Mouse (Mus musculus) kidney, postnatal 0 days (tissue): ENCODE data around the gene Olfr430. TPM values are rescaled to one million over a fixed set of nuclear protein-coding genes. Genes with fewer than 3 reads are reported as not detected.

Source experiments
- ATAC-seq: fragments of 200-750 bp; cut with Nextera tagmentation; replicated peaks from 2 replicates; pipeline ENCODE4 v1.8.0; 2017; ENCODE audit warnings: low read depth, moderate number of reproducible peaks, moderate TSS enrichment, moderate library complexity; ENCODE audit not compliant: low FRiP score
- DNase-seq: peaks from one replicate; pipeline ENCODE4 v3.0.0-alpha.2; 2016; ENCODE audit warnings: low spot score
- H3K27ac ChIP-seq: fragments of 300-500 bp; sonication (generic); 2 replicates; pipeline ENCODE4 v1.5.1; 2014; ENCODE audit warnings: mild to moderate bottlenecking
- H3K27me3 ChIP-seq: fragments of 300-500 bp; sonication (generic); 2 replicates; pipeline ENCODE4 v1.6.1; 2014; ENCODE audit warnings: low read length, mixed read lengths; ENCODE audit not compliant: insufficient read depth
- H3K36me3 ChIP-seq: fragments of 300-500 bp; sonication (generic); 2 replicates; pipeline ENCODE4 v1.6.1; 2014; ENCODE audit warnings: low read length, mixed read lengths; ENCODE audit not compliant: insufficient read depth
- H3K4me1 ChIP-seq: fragments of 300-500 bp; sonication (generic); replicated peaks from 2 replicates; pipeline ENCODE4 v1.6.1; 2014; ENCODE audit warnings: antibody characterized with exemption, low read length, mixed read lengths; ENCODE audit not compliant: insufficient read depth
- H3K4me2 ChIP-seq: fragments of 300-500 bp; sonication (generic); 2 replicates; pipeline ENCODE4 v1.6.1; 2014; ENCODE audit warnings: mild to moderate bottlenecking, low read length, moderate library complexity, mixed read lengths
- H3K4me3 ChIP-seq: fragments of 300-500 bp; sonication (generic); replicated peaks from 2 replicates; pipeline ENCODE4 v1.5.1; 2014; ENCODE audit warnings: low read depth, low read length
- H3K9ac ChIP-seq: fragments of 300-500 bp; sonication (generic); 2 replicates; pipeline ENCODE4 v1.6.1; 2014; ENCODE audit warnings: low read depth, low read length
- H3K9me3 ChIP-seq: fragments of 300-500 bp; sonication (generic); replicated peaks from 2 replicates; pipeline ENCODE4 v1.6.1; 2016; ENCODE audit warnings: low read length, inconsistent platforms, mixed read lengths
- CTCF ChIP-seq: IDR thresholded peaks from 2 replicates; pipeline ENCODE4 v1.5.1; 2016; ENCODE audit warnings: antibody characterized with exemption, low read depth, mild to moderate bottlenecking, moderate library complexity
- WGBS: fragments of 180-500 bp; shearing (Covaris S2); extraction: QIAGEN DNeasy Blood & Tissue Kit; methylation state at CpG from one replicate; pipeline ENCODE4 v1.1.7; 2014; 5-methylcytosine and 5-hydroxymethylcytosine counted together
- polyA plus RNA-seq: library from polyadenylated mRNA; unstranded; fragments of >200 nt; fragmentation: Nextera tagmentation; extraction: Ambion mirVana; gene quantifications from 2 replicates; pipeline ENCODE4 v1.2.1, GENCODE M21; 2015

The Olfr430 gene
- polyA plus RNA-seq, 1 experiment from 2014 or later = not detected

- DNase-seq = no peak
Observed at GRCm38 (mm10) chr1:174052981-174053380, 13.4 kb upstream of the Olfr430 start.

GRCm38 (mm10) chr1:174055248-174055647 is 11.2 kb upstream of the Olfr430 start:
- no peak for ATAC-seq
- no peak for TF ChIP-seq CTCF
- 83% methylated on average over 2 of the region's 2 CpGs for WGBS

More at GRCm38 (mm10) chr1:174052981-174053380, 13.4 kb upstream of the Olfr430 start:
- no peak overlapping the region for H3K4me3 ChIP-seq
- H3K36me3 ChIP-seq = no peaks in the 10 kb centered on the region
- no peaks in the 10 kb centered on the region for H3K27me3 ChIP-seq
- H3K27ac ChIP-seq = no peak overlapping the region
- 65% methylated on average over 3 of the region's 3 CpGs for WGBS
- no peak overlapping the region for H3K4me2 ChIP-seq
- H3K4me1 ChIP-seq = no peaks in the 10 kb centered on the region
- TF ChIP-seq CTCF = no peak
- H3K9me3 ChIP-seq = no peaks in the 10 kb centered on the region
- H3K9ac ChIP-seq = no peak overlapping the region
- ATAC-seq = no peak

GRCm38 (mm10) chr1:174084031-174084430 is 17.6 kb downstream of the Olfr430 start, which contains the start of gene Olfr429:
Gene Olfr429, plus strand, starts transcription at chr1:174084331.
- no peak within 1 kb of the TSS for H3K27ac ChIP-seq
- WGBS = 75% methylated on average over 2 of the region's 2 CpGs
- ATAC-seq = no peak
- no peak within 1 kb of the TSS for H3K4me3 ChIP-seq
- no peaks in the 10 kb centered on the region for H3K4me1 ChIP-seq
- TF ChIP-seq CTCF = no peak
- DNase-seq = no peak
- no peaks in the 10 kb centered on the region for H3K36me3 ChIP-seq
- H3K9me3 ChIP-seq = no peaks in the 10 kb centered on the region
- no peak within 1 kb of the TSS for H3K9ac ChIP-seq
- H3K4me2 ChIP-seq = no peak within 1 kb of the TSS
- no peaks in the 10 kb centered on the region for H3K27me3 ChIP-seq

More at GRCm38 (mm10) chr1:174055248-174055647, 11.2 kb upstream of the Olfr430 start:
- no peak overlapping the region for H3K9ac ChIP-seq
- no peaks in the 10 kb centered on the region for H3K36me3 ChIP-seq
- no peak overlapping the region for H3K4me2 ChIP-seq
- no peak for DNase-seq
- H3K4me3 ChIP-seq = no peak overlapping the region
- H3K9me3 ChIP-seq = no peaks in the 10 kb centered on the region
- H3K27ac ChIP-seq = no peak overlapping the region
- H3K27me3 ChIP-seq = no peaks in the 10 kb centered on the region
- H3K4me1 ChIP-seq = no peaks in the 10 kb centered on the region

GRCm38 (mm10) chr1:174096591-174096990 is 30.2 kb downstream of the Olfr430 start, which contains the start of gene Olfr427:
Gene Olfr427, plus strand, starts transcription at chr1:174096891.
- DNase-seq = no peak
- Histone ChIP-seq H3K9me3 (no peaks in the 10 kb centered on the region), H3K4me3 (no peak within 1 kb of the TSS), H3K36me3 (no peaks in the 10 kb centered on the region), H3K27ac (no peak within 1 kb of the TSS), H3K9ac (no peak within 1 kb of the TSS), H3K4me1 (no peaks in the 10 kb centered on the region), H3K4me2 (no peak within 1 kb of the TSS), H3K27me3 (no peaks in the 10 kb centered on the region)
- ATAC-seq = no peak
- no peak for TF ChIP-seq CTCF
- 92% methylated on average over 1 of the region's 1 CpGs for WGBS

GRCm38 (mm10) chr1:174103735-174104134 is 37.3 kb downstream of the Olfr430 start:
- no peak overlapping the region for H3K27ac ChIP-seq
- H3K9ac ChIP-seq = no peak overlapping the region
- no peak overlapping the region for H3K4me2 ChIP-seq
- 54% methylated on average over 2 of the region's 2 CpGs for WGBS
- no peaks in the 10 kb centered on the region for H3K9me3 ChIP-seq
- peak; percentile 68 for TF ChIP-seq CTCF
- DNase-seq = peak; percentile 75
- no peaks in the 10 kb centered on the region for H3K36me3 ChIP-seq
- H3K4me1 ChIP-seq = no peaks in the 10 kb centered on the region
- H3K4me3 ChIP-seq = no peak overlapping the region
- ATAC-seq = no peak
- no peaks in the 10 kb centered on the region for H3K27me3 ChIP-seq

- Histone ChIP-seq H3K36me3 (no peaks in the 10 kb centered on the region), H3K27me3 (no peaks in the 10 kb centered on the region), H3K9me3 (no peaks in the 10 kb centered on the region), H3K4me1 (no peaks in the 10 kb centered on the region), H3K4me3 (no peak within 1 kb of the TSS), H3K4me2 (no peak within 1 kb of the TSS), H3K9ac (no peak within 1 kb of the TSS), H3K27ac (no peak within 1 kb of the TSS)
- ATAC-seq = no peak
- DNase-seq = no peak
- WGBS = 65% methylated on average over 2 of the region's 2 CpGs
- no peak for TF ChIP-seq CTCF
Observed at GRCm38 (mm10) chr1:174121062-174121461, 54.7 kb downstream of the Olfr430 start, which contains the start of gene Olfr231. Gene Olfr231, minus strand, starts transcription at chr1:174121162.

Other genes starting within 250 kb of the Olfr430 start
- 1.4 and 1.9 TPM in 2 replicates for gene Ifi211, start 153.6 kb upstream of the Olfr430 start, polyA plus RNA-seq
- 13.5 and 15.9 TPM in 2 replicates for gene Mndal, start 124.1 kb upstream of the Olfr430 start, polyA plus RNA-seq
- gene Ifi203, start 123.9 kb upstream of the Olfr430 start, polyA plus RNA-seq = 7.7 TPM in 2 replicates
- gene Ifi202b, start 83.9 kb upstream of the Olfr430 start, polyA plus RNA-seq = not detected in 2 replicates
- gene Ifi205, start 34.8 kb upstream of the Olfr430 start, polyA plus RNA-seq = 0.24 and 0.48 TPM in 2 replicates
- gene Olfr433, start 25.9 kb upstream of the Olfr430 start, polyA plus RNA-seq = not detected in 2 replicates
- not detected in 2 replicates for gene Olfr432, start 17.4 kb upstream of the Olfr430 start, polyA plus RNA-seq
- gene Olfr429, start 17.7 kb downstream of the Olfr430 start, polyA plus RNA-seq = not detected in 2 replicates
- gene Olfr427, start 30.3 kb downstream of the Olfr430 start, polyA plus RNA-seq = not detected in 2 replicates
- not detected in 2 replicates for gene Olfr231, start 54.6 kb downstream of the Olfr430 start, polyA plus RNA-seq
- gene Olfr424, start 64.9 kb downstream of the Olfr430 start, polyA plus RNA-seq = not detected in 2 replicates
- gene Olfr420, start 89.0 kb downstream of the Olfr430 start, polyA plus RNA-seq = not detected in 2 replicates
- gene Spta1, start 106.2 kb downstream of the Olfr430 start, polyA plus RNA-seq = 0.08 and 0.12 TPM in 2 replicates
- not detected in 2 replicates for gene Olfr419, start 185.5 kb downstream of the Olfr430 start, polyA plus RNA-seq